Mouse (Mus musculus) lung, adult 2 months (tissue): ENCODE measurements around the gene Tjp2.

Experiments
- CTCF ChIP-seq: fragments of 200-500 bp; IDR thresholded peaks from 2 replicates; pipeline ENCODE4 v1.5.1; 2011; ENCODE audit warnings: mild to moderate bottlenecking, low read length, control low read depth; ENCODE audit not compliant: insufficient read depth
- POLR2A ChIP-seq: fragments of 200-500 bp; IDR thresholded peaks from 2 replicates; pipeline ENCODE4 v1.6.1; 2011; ENCODE audit warnings: low read depth, mild to moderate bottlenecking, control low read depth, low read length, borderline replicate concordance; ENCODE audit errors: extremely low read depth

DNA sequence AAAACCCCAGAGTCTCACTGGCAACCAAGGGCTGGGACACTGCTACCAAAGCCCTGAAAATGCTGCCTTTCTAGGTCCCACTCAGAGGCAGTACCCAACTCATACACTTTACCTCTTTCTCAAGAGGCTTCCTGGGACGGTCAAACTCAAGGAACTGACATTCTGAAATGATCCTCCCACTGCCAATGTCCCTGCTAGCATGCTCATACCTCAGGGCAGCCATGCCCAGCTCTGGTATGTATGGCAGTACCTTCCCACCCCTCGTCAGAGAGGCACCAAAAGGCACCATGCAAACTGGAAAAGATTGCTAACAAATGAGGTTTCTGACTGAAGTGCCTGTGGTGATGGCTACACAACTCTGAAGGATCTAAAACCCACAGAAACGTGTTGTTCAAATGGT lies 121.0 kb downstream of the Tjp2 start:
- TF ChIP-seq CTCF: no peak
- no peak for TF ChIP-seq POLR2A
